Mouse (Mus musculus): ENCODE results near the gene Anp32e. TPM values are rescaled to one million over a fixed set of nuclear protein-coding genes. Genes with fewer than 3 reads are reported as not detected.

The Anp32e gene
- polyA plus RNA-seq, 1 experiment from 2014 or later = 218 TPM

DNA sequence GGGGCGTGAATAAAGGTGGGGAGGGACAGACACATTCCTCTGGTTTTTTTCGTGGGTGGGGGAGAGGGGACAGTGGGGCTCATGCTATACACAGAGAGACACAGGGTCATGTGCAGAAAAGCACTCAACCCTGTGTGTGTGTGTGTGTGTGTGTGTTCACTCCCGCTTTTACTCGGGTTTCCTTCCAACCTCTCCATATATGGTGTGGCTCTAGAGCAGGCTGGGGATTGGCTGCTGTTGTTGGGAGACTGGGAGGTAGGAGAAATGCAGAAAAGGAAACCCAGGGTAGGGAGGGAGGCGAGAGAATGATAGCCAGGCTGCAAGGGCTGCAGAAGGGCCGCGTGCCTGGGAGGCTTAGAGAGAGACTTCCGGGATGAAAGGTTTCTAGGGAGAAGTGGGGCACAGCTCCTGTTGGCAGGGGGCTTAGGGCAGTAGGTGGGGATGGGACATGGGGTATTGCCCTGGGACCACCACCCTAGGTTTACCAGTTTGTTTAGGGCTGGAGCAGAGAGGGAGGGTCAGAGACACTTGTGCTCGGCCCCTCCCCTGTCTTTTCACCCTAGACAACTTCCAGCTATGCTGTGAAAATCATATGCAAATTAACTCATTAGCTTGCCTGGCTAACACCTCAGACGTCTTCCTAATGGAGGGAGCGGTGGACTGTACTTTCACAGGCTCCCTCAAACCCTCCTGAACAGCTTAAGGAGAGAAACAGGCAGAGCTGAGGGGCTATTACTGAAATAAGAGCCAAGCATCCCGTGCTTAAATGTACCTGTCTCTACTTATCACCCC, 56.4 kb downstream of the Anp32e start:
- peak; percentile 91 for ATAC-seq
- H3K27me3 ChIP-seq = 0 out of 2 replicates have a peak, but pooled peaks cover 4% of the 10 kb centered on the region
- H3K36me3 ChIP-seq = peaks cover 32% of the 10 kb centered on the region
- H3K4me2 ChIP-seq (replicated peaks) = peak overlapping the region; percentile 49
- WGBS = 4% methylated on average over 12 of the region's 12 CpGs
- peak overlapping the region; percentile 22 for H3K4me3 ChIP-seq (replicated peaks)
- H3K27ac ChIP-seq = peak overlapping the region; percentile 94
- peak overlapping the region; percentile 53 for H3K9ac ChIP-seq (replicated peaks)
- peaks cover 33% of the 10 kb centered on the region for H3K4me1 ChIP-seq (replicated peaks)
- no peaks in the 10 kb centered on the region for H3K9me3 ChIP-seq

DNA sequence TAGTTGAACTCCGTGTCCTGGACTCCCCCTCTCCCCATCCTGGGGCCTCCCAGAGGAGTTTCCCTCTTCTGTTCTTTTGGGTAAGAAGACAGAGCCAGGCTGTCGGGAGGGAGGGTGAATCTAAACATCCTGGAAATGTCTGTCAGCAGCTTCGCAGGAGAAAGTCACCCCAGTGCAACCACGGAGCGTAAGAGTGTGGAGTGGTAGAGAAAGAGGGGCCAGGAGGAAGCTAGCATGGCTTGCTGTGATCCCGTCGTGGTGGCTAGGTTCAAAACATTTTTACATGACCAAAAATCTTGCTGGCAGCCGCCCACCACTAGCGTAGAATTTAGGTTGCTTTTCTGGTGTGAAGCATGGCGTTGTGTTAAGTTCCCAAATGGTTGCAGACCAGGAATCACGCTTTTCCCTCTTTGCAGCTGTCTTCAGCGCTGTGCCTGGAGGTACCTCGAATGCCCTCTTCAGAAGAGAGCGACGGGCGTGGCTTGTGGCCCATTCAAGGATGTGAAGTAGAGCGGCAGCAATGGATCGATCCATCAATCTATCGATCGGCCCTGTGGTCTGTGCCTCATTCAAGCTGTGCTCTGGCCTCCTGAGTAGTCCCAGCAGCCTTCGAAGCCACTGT, 57.1 kb downstream of the Anp32e start:
- 0 out of 2 replicates have a peak, but pooled peaks cover 3% of the 10 kb centered on the region for H3K27me3 ChIP-seq
- H3K9me3 ChIP-seq = no peaks in the 10 kb centered on the region
- 0 out of 2 replicates have a peak, but pooled peaks have one; percentile 10 for ATAC-seq
- 2% methylated on average over 21 of the region's 21 CpGs for WGBS
- H3K4me2 ChIP-seq (replicated peaks) = peak overlapping the region; percentile 49
- peak overlapping the region; percentile 94 for H3K27ac ChIP-seq
- H3K36me3 ChIP-seq = peaks cover 39% of the 10 kb centered on the region
- H3K4me1 ChIP-seq (replicated peaks) = peaks cover 33% of the 10 kb centered on the region
- peak overlapping the region; percentile 22 for H3K4me3 ChIP-seq (replicated peaks)
- H3K9ac ChIP-seq (replicated peaks) = peak overlapping the region; percentile 53

DNA sequence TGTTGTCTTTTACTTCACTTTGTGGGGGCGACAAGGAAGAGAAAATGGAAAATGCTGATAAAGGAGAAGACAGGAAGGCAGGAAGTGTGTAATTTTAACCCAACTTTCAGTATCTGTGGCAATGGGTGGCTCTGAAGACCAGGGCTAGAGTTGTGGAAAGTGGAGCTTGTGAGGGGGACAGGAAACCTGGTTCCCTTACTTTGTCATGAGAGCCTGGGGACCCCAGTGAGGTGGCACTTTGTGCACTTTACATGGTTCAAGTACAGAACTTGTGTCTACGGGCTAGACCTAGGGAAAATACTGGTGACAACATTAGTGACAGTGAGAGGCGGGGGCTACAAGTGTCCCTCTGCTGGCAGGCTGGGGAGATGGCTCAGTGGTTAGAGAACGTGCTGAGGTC, 57.9 kb downstream of the Anp32e start:
- no peak overlapping the region for H3K4me2 ChIP-seq (replicated peaks)
- peaks cover 48% of the 10 kb centered on the region for H3K36me3 ChIP-seq
- H3K4me3 ChIP-seq (replicated peaks) = no peak overlapping the region
- WGBS = 81% methylated on average over 4 of the region's 4 CpGs
- H3K9ac ChIP-seq (replicated peaks) = no peak overlapping the region
- ATAC-seq = no peak
- H3K27ac ChIP-seq = 0 out of 2 replicates have a peak overlapping the region, but pooled peaks have one; percentile 94
- H3K27me3 ChIP-seq = no peaks in the 10 kb centered on the region
- no peaks in the 10 kb centered on the region for H3K9me3 ChIP-seq
- peaks cover 39% of the 10 kb centered on the region for H3K4me1 ChIP-seq (replicated peaks)

DNA sequence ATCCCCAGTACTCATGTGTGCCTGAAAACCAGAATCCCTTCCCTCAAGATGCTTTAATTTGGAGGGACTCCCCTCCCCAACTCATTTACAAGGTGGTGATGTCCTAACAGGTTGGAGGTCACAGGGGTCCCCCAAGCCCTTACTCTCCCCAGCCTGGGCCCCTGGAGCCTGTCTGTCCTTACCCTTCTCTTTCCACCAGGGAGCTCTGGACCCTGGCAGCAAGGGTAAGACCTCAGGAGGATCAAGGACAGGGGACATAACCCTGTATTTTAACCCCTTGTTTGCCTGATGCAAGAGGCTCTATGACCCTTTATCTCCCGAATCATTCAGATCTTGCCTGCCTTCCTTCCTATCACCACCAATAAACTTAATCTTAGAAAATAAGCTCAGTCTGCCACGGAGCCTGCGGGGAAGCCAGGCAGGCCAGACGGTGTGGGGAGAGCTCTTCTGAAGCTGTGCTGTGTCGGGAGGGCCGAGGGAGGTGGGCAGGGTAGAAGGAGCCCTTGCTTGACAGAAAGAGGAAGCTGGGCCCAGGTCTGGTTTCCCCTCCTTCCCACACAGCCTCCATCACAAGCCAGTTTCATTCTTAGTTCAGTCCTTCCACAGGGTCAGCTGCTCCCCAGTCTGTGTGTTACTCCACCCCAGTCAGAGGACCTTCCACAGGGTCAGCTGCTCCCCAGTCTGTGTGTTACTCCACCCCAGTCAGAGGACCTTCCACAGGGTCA, 58.5 kb downstream of the Anp32e start:
- Histone ChIP-seq H3K27ac (no peak overlapping the region), H3K4me1 (replicated peaks) (peaks cover 45% of the 10 kb centered on the region), H3K27me3 (no peaks in the 10 kb centered on the region), H3K36me3 (peaks cover 54% of the 10 kb centered on the region), H3K4me2 (replicated peaks) (no peak overlapping the region), H3K9ac (replicated peaks) (no peak overlapping the region), H3K4me3 (replicated peaks) (no peak overlapping the region), H3K9me3 (no peaks in the 10 kb centered on the region)
- 76% methylated on average over 6 of the region's 6 CpGs for WGBS
- no peak for ATAC-seq

DNA sequence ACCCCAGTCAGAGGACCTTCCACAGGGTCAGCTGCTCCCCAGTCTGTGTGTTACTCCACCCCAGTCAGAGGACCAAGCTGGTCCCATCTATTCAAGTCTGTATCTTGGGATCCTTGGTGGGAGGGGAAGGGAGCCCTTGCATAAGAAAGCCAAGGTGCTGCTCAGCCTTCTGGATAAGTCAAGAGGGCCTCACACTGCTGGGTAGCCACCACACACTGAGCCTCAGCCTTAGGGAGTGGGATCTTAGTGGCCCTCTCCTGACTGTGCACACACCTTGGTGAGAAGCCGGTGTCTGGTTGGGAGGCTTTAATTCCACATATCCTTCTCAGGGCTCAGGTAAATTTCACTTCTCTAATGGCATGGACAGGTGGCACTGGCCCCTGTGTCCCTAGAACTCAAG, 59.1 kb downstream of the Anp32e start:
- Histone ChIP-seq H3K27ac (no peak overlapping the region), H3K27me3 (no peaks in the 10 kb centered on the region), H3K9me3 (no peaks in the 10 kb centered on the region), H3K4me1 (replicated peaks) (peaks cover 51% of the 10 kb centered on the region), H3K9ac (replicated peaks) (no peak overlapping the region), H3K4me2 (replicated peaks) (no peak overlapping the region), H3K36me3 (peaks cover 55% of the 10 kb centered on the region), H3K4me3 (replicated peaks) (no peak overlapping the region)
- WGBS = 95% methylated on average over 1 of the region's 1 CpGs
- no peak for ATAC-seq

DNA sequence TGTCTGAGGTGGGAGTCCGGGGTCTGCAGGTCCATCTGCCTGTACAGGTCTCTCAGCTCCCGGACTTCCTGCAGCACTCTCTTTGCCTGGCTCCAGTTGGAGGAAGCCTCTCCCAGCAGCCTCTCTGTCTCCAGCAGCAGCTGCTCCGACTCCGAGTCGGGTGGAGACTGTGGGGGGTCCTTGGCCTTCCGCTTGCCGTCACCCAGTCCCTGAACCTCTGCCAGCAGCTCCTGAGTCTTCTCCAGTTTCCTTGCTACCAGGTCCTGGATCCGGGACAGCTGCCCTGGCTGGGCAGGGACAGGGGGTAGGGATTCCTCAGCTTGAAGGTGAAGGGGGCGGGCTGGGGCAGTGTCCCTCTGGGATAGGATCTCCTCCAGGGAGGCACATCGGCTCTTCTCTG, 59.9 kb downstream of the Anp32e start:
- ATAC-seq = no peak
- Histone ChIP-seq H3K27me3 (no peaks in the 10 kb centered on the region), H3K9ac (replicated peaks) (no peak overlapping the region), H3K36me3 (peaks cover 55% of the 10 kb centered on the region), H3K4me2 (replicated peaks) (no peak overlapping the region), H3K4me3 (replicated peaks) (no peak overlapping the region), H3K27ac (peak overlapping the region; percentile 30; the same call in 1 of the 2 replicates), H3K4me1 (replicated peaks) (peaks cover 59% of the 10 kb centered on the region), H3K9me3 (no peaks in the 10 kb centered on the region)
- WGBS = 71% methylated on average over 10 of the region's 10 CpGs

DNA sequence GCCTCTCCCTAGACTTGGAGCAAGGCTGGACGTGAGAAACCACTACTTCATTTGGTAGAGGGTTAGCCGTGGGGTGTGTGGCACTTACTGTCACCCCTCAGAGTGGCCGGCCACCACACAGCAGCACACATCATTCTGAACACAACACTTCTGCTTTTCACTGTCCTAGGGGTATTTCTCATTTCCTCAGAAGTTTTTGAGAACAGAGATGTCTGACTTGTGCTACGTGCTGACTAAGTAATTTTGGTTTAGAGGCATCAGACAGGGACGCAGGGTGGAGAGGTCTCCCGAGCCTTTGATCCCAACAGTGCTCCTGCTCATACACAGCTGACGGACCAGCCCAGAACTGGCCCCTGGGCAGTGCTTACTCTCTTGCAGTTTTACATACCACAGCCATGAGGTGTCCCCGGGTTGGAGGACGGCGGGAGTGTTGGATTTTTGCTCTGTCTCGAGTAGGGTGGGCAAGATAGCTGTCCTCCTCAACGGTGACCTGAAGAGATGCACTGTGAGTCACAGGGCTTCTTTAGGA, 61.4 kb downstream of the Anp32e start:
- no peak for ATAC-seq
- H3K4me2 ChIP-seq (replicated peaks) = no peak overlapping the region
- no peak overlapping the region for H3K9ac ChIP-seq (replicated peaks)
- no peak overlapping the region for H3K27ac ChIP-seq
- no peaks in the 10 kb centered on the region for H3K27me3 ChIP-seq
- WGBS = 92% methylated on average over 12 of the region's 12 CpGs
- H3K4me3 ChIP-seq (replicated peaks) = no peak overlapping the region
- H3K36me3 ChIP-seq = peaks cover 55% of the 10 kb centered on the region
- no peaks in the 10 kb centered on the region for H3K9me3 ChIP-seq
- H3K4me1 ChIP-seq (replicated peaks) = peaks cover 53% of the 10 kb centered on the region

DNA sequence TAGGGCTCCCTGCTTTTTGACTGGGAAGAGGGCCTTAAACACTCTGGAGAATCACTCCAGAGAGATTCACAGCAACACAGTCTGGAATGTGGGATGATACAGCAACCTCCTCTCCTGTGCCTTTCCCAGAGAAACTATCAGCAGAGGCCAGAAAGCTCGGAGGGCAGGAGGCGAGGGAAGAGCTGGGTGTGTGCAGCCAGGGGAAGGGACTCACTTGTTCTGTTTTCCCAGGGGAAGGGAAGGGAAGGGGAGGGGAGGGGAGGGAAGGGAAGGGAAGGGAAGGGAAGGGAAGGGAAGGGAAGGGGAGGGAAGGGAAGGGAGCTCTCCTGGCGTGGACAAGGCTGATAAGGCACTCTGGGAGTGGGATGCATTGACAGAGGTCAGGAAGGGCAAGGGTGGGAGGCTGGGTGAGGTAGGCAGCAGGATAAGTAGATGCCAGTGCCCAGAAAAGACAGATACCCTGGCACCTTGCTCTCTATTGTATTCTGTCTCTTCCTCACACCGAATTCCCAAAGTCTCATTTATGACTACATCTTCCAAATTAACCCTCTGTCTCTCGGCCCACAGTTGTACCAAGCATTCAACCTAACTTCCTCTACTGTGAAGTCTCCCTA, 64.1 kb downstream of the Anp32e start:
- H3K36me3 ChIP-seq = peaks cover 46% of the 10 kb centered on the region
- H3K4me2 ChIP-seq (replicated peaks) = peak overlapping the region; percentile 88
- H3K9ac ChIP-seq (replicated peaks) = peak overlapping the region; percentile 89
- WGBS = 56% methylated on average over 5 of the region's 5 CpGs
- H3K27ac ChIP-seq = peak overlapping the region; percentile 99
- ATAC-seq = no peak
- no peaks in the 10 kb centered on the region for H3K27me3 ChIP-seq
- peak overlapping the region; percentile 86 for H3K4me3 ChIP-seq (replicated peaks)
- H3K9me3 ChIP-seq = no peaks in the 10 kb centered on the region
- peaks cover 54% of the 10 kb centered on the region for H3K4me1 ChIP-seq (replicated peaks)

DNA sequence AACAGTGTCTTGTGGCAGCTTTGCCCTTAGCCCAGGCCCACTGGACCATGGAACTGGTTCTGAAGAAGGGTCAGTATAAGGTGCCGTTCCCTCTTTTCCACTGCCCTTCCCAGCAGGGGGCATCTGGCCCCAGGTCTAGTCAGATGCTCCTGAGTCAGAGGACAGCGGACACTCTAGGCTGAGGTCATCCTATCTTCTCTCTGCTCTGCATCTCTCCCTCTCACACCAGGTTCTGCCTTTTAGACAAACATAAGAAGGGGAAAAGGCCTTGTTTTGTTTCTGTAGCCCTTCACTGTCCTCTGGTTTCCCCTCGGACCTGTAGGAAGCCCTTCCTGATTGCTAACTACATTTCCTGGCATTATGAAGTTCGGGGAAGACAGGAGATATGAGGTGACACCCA, 64.8 kb downstream of the Anp32e start:
- Histone ChIP-seq H3K36me3 (peaks cover 38% of the 10 kb centered on the region), H3K9me3 (no peaks in the 10 kb centered on the region), H3K27ac (peak overlapping the region; percentile 99), H3K4me3 (replicated peaks) (peak overlapping the region; percentile 86), H3K9ac (replicated peaks) (peak overlapping the region; percentile 89), H3K4me1 (replicated peaks) (peaks cover 58% of the 10 kb centered on the region), H3K27me3 (no peaks in the 10 kb centered on the region), H3K4me2 (replicated peaks) (peak overlapping the region; percentile 88)
- ATAC-seq = no peak
- 26% methylated on average over 4 of the region's 4 CpGs for WGBS

DNA sequence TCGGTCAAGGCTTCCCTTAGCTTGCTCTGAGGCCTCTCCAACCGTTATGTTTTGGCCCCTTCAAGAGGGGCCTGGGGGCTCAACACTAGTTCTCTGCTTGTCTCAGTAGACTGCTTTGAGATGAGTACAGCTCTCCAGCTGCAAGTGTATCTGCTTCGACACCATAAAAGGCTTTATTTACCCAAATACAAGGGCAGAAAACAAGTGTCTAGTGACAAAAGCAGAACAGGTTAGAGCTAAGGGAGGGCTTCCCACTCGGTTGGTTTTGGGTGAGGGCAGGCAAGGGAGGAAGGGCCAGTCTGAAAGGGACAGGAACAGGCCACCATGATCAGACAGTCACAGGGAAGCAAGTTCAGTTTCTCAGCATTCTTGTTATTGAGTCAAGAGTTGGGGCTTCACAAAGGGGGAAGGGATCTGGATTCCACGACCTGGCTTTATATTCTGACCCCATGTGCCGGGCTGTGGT, 65.4 kb downstream of the Anp32e start:
- Histone ChIP-seq H3K9ac (replicated peaks) (peak overlapping the region; percentile 89), H3K27me3 (no peaks in the 10 kb centered on the region), H3K4me2 (replicated peaks) (peak overlapping the region; percentile 88), H3K36me3 (peaks cover 32% of the 10 kb centered on the region), H3K27ac (peak overlapping the region; percentile 99), H3K4me3 (replicated peaks) (peak overlapping the region; percentile 86), H3K9me3 (no peaks in the 10 kb centered on the region), H3K4me1 (replicated peaks) (peaks cover 59% of the 10 kb centered on the region)
- ATAC-seq = no peak
- 5% methylated on average over 6 of the region's 6 CpGs for WGBS

DNA sequence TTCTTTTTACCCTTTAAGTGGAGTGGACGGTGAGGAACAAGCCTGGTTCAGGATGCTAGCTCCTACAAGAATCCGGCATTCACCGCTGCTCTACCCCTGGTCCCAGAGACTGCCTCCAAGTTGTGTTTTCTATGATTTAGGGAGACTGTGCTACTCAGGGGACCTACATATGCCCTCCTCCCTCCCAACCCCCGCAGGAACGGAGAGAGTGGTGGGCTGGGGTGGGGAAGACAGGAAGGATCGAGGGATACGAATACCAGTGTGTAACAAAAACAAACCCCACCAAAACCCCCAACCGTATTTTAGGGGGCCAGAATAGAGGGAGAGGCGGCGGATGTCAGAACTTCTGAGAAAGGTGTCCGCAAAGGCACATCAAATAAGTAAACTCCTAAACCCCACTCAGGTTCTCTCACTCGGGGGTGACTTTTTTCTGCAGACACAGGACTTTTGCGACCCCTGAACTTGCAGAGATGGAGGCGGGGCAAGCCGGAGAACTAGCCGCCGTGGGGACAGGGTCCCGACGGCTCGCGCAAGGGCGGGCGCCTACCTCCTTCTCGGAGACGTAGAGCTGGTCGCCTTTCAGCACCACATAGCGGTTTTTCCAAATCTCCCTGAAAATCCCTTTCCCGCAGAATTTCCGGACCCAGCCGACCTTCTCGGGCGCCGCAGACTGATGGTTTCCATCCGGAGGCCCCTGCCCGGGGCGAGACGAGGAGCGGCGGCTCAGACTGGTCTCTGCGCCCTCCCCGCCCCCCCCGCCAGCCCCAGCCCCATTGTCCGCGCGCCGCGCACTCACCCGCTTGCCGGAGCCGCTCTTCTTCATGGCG, 66.1 kb downstream of the Anp32e start:
- peaks cover 30% of the 10 kb centered on the region for H3K36me3 ChIP-seq
- H3K4me3 ChIP-seq (replicated peaks) = peak overlapping the region; percentile 86
- H3K27me3 ChIP-seq = no peaks in the 10 kb centered on the region
- 0% methylated on average over 51 of the region's 51 CpGs for WGBS
- H3K4me1 ChIP-seq (replicated peaks) = peaks cover 61% of the 10 kb centered on the region
- ATAC-seq = peak; percentile 77
- peak overlapping the region; percentile 99 for H3K27ac ChIP-seq
- peak overlapping the region; percentile 88 for H3K4me2 ChIP-seq (replicated peaks)
- H3K9ac ChIP-seq (replicated peaks) = peak overlapping the region; percentile 89
- no peaks in the 10 kb centered on the region for H3K9me3 ChIP-seq

Measured in midbrain, embryonic 13.5 days (tissue).